Mouse (Mus musculus): Measurements from ENCODE around the gene Mrpl46. TPM values are rescaled to one million over a fixed set of nuclear protein-coding genes. Genes with fewer than 3 reads are reported as not detected.
A peak's percentile ranks its signal among the peaks of the same experiment; 100 is the strongest.

Gene Mrpl46
- polyA plus RNA-seq, 1 experiment = 13.7 TPM

- DNase-seq (ENCODE audit: low read depth) = no peak
Measured at GRCm38 (mm10) chr7:78769075-78769652, 14.2 kb downstream of the Mrpl46 start.

- DNase-seq (ENCODE audit: low read depth) = no peak
Measured at GRCm38 (mm10) chr7:78767929-78768531, 15.3 kb downstream of the Mrpl46 start.

- DNase-seq (ENCODE audit: low read depth) = no peak
Measured at GRCm38 (mm10) chr7:78766019-78766683, 17.2 kb downstream of the Mrpl46 start.

- peak; percentile 83 for DNase-seq (ENCODE audit: low read depth)
Measured at GRCm38 (mm10) chr7:78765215-78765631, 18.1 kb downstream of the Mrpl46 start.

- no peak for DNase-seq (ENCODE audit: low read depth)
Measured at GRCm38 (mm10) chr7:78763801-78764200, 19.5 kb downstream of the Mrpl46 start.

GRCm38 (mm10) chr7:78754458-78755000 lies 28.8 kb downstream of the Mrpl46 start:
- no peak for DNase-seq (ENCODE audit: low read depth)

- DNase-seq (ENCODE audit: low read depth) = no peak
Measured at GRCm38 (mm10) chr7:78753752-78754457, 29.4 kb downstream of the Mrpl46 start.

- no peak for DNase-seq (ENCODE audit: low read depth)
Measured at GRCm38 (mm10) chr7:78752961-78753360, 30.4 kb downstream of the Mrpl46 start.

DNA sequence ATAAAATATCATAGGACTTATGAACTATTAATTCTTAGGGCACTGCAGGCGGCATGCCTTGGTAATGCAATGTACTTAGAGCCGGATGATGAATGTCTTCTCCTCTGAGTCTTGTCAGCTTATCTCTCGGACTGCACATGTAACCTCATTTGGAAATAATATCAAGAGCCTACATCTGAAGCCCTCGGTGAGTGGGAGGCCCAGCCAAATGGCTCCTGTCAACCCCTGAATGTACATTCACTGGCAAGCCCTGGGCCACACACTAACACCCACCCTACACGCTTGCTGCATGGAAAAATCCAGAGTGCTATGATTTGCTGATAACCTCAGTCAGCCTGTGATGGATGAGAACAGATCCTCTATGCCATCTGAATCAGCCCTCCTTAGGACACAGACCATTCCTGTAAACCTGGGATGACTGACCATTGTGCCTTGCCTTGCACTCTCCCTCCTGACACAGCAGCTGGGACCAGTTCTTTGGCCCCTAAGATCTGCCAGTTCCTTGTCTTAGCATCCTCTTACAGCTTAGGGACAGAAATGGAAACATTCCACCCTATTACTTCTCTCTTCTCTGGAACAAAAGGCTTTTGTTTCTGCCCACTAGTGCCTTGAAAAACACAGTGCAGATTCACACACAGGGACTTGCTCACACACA lies 39.5 kb downstream of the Mrpl46 start:
- DNase-seq (ENCODE audit: low read depth) = no peak

DNA sequence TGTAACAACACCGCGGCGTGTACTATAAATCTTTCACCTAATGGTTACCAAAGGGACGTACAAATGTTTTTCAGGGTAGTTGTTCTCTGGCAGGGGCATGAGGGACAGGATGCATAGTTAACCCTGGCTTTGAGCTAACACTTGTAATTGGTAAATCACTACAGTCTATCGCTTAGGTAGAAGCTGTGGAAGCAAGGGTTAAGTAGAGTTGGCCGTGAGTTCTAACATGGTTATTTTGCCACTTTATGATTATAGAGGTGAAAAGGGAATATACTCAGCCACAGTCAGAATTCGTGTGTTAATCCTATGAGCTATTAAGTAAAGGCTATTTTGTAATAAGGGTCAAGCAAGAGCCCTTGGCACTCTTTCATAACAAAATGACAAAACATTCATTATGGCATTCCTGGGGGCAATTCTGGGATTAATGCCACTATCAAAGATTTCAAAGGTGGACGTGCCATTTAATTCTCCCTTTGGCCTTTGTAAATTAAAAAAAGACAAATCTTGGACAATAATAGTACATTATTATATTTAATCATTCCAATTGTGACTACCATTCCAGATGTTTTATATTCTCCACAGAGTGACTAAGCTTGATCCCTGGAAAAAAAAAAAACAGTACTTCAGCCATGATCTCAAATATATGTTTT lies 43.9 kb downstream of the Mrpl46 start:
- DNase-seq (ENCODE audit: low read depth) = peak; percentile 81

DNA sequence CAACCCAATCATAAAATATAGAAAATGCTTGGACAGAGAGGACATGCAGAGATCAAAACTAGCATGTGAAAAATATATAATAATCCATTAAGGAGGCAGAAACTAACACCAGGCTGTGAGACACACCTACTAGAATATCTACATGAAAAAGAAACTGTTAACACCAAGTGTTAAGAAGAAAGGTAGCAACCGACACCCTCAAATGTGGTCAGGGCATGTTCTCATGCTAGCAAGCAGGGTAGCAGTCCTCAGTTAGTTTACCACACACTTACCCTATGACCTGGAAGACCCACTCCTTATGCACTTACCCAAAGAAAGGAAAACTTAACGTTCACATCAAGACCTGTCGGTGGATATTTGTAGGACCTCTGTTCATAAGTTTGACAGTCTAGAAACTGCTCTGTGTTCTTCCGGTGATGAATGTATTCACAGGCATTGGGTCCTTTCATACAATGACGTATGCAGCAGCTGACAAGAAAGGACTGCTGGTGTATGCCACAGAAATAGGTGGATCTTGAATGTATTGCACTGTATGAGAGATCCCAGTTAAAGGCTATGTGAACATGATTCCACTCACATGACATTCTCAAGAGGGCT lies 45.6 kb downstream of the Mrpl46 start, which contains the start of gene Ntrk3:
Gene Ntrk3 (minus strand): TSS at position 399 of the 597 bp plus-strand sequence.
- DNase-seq (ENCODE audit: low read depth) = no peak

DNA sequence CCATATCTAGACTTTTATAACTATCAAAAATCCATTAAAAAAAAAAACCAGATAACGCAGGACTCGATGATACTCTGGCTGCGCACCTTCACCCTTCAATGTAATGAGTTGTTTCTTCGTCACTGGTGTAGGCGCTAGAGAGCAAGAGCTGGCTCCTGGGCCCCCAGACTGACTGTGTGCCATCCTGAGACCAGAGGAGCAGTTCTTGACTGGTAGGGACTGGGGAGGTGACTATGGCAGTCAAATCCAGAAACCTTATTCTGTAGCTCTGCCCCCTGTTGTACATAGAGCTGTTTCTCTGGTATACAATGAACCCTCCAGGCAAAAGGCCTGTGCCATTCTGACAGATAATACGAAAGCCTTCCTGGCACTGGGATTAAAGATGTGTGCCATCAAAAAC lies 46.1 kb downstream of the Mrpl46 start:
- DNase-seq (ENCODE audit: low read depth) = no peak

DNA sequence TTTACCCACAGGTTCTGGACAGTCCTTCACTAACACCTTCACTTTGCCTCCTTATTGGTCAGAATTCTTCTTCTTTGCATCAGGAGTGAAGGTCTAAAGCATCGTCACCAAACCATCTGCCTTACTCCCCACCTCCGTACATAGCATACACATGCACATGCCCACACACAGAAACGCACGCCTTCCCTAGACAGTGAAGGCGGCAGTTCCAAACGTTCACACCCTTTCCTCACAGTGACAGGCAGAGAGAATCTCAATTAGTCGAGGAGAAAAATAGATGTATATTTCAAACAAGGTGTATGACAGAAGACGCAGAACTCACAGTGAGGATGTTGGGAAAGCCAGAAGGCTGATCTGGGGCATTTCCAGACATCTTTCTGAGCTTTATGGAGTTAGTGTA lies 51.9 kb downstream of the Mrpl46 start:
- no peak for DNase-seq (ENCODE audit: low read depth)

Other genes with a start within 250 kb of the Mrpl46 start
- gene Ntrk3, start 45.5 kb downstream of the Mrpl46 start, polyA plus RNA-seq (2012; rRNA removed) = 12.7 and 12.8 TPM in 2 replicates
- gene Mrps11, start 412 bp downstream of the Mrpl46 start, polyA plus RNA-seq (2012; rRNA removed) = 44.4 and 51.7 TPM in 2 replicates
- 16.0 and 16.7 TPM in 2 replicates for gene Det1, start 63.7 kb upstream of the Mrpl46 start, polyA plus RNA-seq (2012; rRNA removed)
- 34.6 and 35.2 TPM in 2 replicates for gene Aen, start 112.3 kb upstream of the Mrpl46 start, polyA plus RNA-seq (2012; rRNA removed)
- gene Isg20, start 129.9 kb upstream of the Mrpl46 start, polyA plus RNA-seq (2012; rRNA removed) = 314 and 327 TPM in 2 replicates